Mouse (Mus musculus) myocyte (in vitro differentiated cells): ENCODE results near the gene Epor. TPM values are rescaled to one million over a fixed set of nuclear protein-coding genes. Genes with fewer than 3 reads are reported as not detected.

Source experiments
- H3K27me3 ChIP-seq: one replicate; pipeline ENCODE4 v1.6.1; 2011; ENCODE audit not compliant: control insufficient read depth, insufficient read depth, insufficient read length
- H3K36me3 ChIP-seq: one replicate; pipeline ENCODE4 v1.6.1; 2011; ENCODE audit not compliant: control insufficient read depth, insufficient read depth
- H3K4me2 ChIP-seq: one replicate; pipeline ENCODE4 v1.6.1; 2011; ENCODE audit warnings: low read depth, control low read depth
- H3K4me3 ChIP-seq: one replicate; pipeline ENCODE4 v1.5.1; 2011; ENCODE audit warnings: mild to moderate bottlenecking, control low read depth, moderate library complexity
- H3K79me2 ChIP-seq: one replicate; pipeline ENCODE4 v1.6.1; 2011; ENCODE audit not compliant: control insufficient read depth, insufficient read depth
- H3ac ChIP-seq: one replicate; pipeline ENCODE4 v1.6.1; 2011; ENCODE audit not compliant: control insufficient read depth, insufficient read length
- CEBPB ChIP-seq: IDR thresholded peaks from 2 replicates; pipeline ENCODE4 v1.6.1; 2011; ENCODE audit warnings: mild to moderate bottlenecking, moderate library complexity; ENCODE audit not compliant: poor library complexity, insufficient read depth, severe bottlenecking
- E2F4 ChIP-seq: IDR thresholded peaks from one replicate; pipeline ENCODE4 v1.6.1; 2011; ENCODE audit warnings: mild to moderate bottlenecking, control low read depth, moderate library complexity; ENCODE audit not compliant: insufficient read depth
- MAX ChIP-seq: IDR thresholded peaks from one replicate; pipeline ENCODE4 v1.6.1; 2011; ENCODE audit warnings: low read depth, mild to moderate bottlenecking, control low read depth
- MYOD1 ChIP-seq, 3 experiments: IDR thresholded peaks; one replicate each; pipeline ENCODE4 v1.6.1; 2011; ENCODE audit warnings: control low read depth in 2 of 3, low read depth in 2 of 3, mild to moderate bottlenecking in 2 of 3, moderate library complexity in 1 of 3; ENCODE audit not compliant: insufficient read length in 2 of 3, control insufficient read depth in 1 of 3
- MYOG ChIP-seq, 3 experiments: IDR thresholded peaks; one replicate each; pipeline ENCODE4 v1.6.1; 2011; ENCODE audit warnings: control low read depth in 2 of 3, low read depth in 2 of 3, mild to moderate bottlenecking in 2 of 3; ENCODE audit not compliant: insufficient read length in 2 of 3, control insufficient read depth in 1 of 3, insufficient read depth in 1 of 3
- POLR2A ChIP-seq: IDR thresholded peaks from one replicate; pipeline ENCODE4 v1.6.1; 2011; ENCODE audit warnings: low read depth, mild to moderate bottlenecking, control low read depth, moderate library complexity; ENCODE audit not compliant: insufficient read length
- POLR2AphosphoS2 ChIP-seq: IDR thresholded peaks from one replicate; pipeline ENCODE4 v1.6.1; 2011; ENCODE audit warnings: low read depth, control low read depth; ENCODE audit not compliant: insufficient read length
- REST ChIP-seq: IDR thresholded peaks from one replicate; pipeline ENCODE4 v1.6.1; 2011; ENCODE audit warnings: mild to moderate bottlenecking, control low read depth, moderate library complexity; ENCODE audit not compliant: insufficient read depth, insufficient read length
- SRF ChIP-seq: IDR thresholded peaks from one replicate; pipeline ENCODE4 v1.6.1; 2011; ENCODE audit warnings: low read depth; ENCODE audit not compliant: control insufficient read depth, insufficient read length
- TCF12 ChIP-seq: IDR thresholded peaks from one replicate; pipeline ENCODE4 v1.6.1; 2011; ENCODE audit warnings: mild to moderate bottlenecking, control low read depth; ENCODE audit not compliant: poor library complexity, insufficient read depth, severe bottlenecking
- TCF3 ChIP-seq: IDR thresholded peaks from one replicate; pipeline ENCODE4 v1.6.1; 2011; ENCODE audit warnings: low read depth, control low read depth; ENCODE audit not compliant: insufficient read length
- USF1 ChIP-seq: IDR thresholded peaks from one replicate; pipeline ENCODE4 v1.6.1; 2011; ENCODE audit warnings: low read depth, mild to moderate bottlenecking, control low read depth, moderate library complexity
- polyA plus RNA-seq: library from polyadenylated mRNA; unstranded; fragments of >200 nt; fragmentation: generic; extraction: Trizol; gene quantifications from one replicate; pipeline ENCODE4 v1.2.1, GENCODE M21; 2012; ENCODE audit warnings: missing spikeins

The Epor gene
- polyA plus RNA-seq, 1 experiment = 3.2 TPM

DNA sequence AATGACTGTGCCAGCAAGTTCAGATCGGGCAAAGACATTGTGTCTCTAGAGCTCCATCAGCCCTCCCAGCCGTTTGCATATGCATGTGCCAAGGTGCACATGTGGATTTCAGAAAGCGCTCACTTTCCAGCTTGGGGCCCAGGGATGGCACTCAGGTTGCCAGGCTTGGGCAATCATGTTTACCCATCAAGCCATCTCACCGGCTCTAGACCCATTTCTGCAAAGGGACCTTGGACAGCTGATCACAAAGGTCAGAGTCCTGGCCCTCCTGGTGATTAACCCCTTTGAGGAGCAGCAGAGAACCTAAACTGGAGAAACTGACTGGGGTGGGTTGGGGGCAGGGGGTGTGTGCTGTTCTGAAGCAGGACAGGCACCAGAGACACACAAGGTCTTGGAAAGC is 28.9 kb upstream of the Epor start:
- H3K4me2 ChIP-seq = no peak overlapping the region
- H3ac ChIP-seq = no peak overlapping the region
- no peaks in the 10 kb centered on the region for H3K79me2 ChIP-seq
- H3K36me3 ChIP-seq = no peaks in the 10 kb centered on the region
- peaks cover 4% of the 10 kb centered on the region for H3K27me3 ChIP-seq
- no peak overlapping the region for H3K4me3 ChIP-seq
- TF ChIP-seq MAX = no peak
- TF ChIP-seq SRF = no peak
- TF ChIP-seq USF1 = no peak

DNA sequence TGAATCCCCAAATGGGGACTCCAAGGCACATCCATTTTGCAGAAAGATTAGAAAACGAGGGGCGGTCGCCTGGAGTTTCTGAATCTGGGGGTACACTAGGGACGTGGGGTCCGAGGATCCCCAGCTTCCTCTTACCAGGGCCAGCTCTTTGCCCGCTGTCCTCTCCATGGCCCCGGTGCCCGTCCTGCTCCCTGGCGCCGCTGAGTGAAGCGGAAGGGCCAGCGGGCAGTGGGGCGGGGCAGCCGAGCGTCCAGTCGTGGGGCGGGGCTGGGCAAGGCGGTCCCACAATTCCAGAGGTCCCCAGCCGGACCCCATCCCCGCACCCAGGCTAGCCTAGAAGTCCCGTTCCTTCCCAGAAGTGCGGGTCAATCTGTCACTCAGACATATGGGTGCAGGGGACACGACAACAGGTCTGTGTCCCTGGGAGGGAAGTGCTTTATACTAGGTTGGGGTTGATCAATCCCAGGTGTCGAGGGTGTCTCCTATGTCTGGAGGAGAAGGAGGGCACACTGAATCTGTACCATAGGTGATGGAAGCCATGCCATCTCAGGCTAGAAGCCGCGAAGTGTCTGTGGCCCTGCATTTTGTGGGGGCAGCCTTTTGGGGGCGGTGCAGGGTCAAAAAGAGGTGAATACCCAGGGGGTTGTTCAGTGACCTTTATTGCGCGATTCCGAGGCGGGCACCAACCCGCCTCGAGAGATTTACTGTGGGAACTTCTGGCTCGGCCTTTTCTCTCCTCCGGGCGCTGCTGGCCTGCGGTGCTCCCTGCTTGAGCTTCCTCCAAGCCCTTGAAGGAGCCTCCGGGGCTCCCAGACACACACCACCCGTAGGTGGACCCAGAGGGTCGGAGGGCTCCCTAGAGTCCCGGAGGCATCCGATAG is 26.2 kb upstream of the Epor start, which contains the start of gene Rgl3:
Gene Rgl3, minus strand, starts transcription at position 217 of the 881 bp plus-strand sequence.
- Histone ChIP-seq H3K79me2 (no peaks in the 10 kb centered on the region), H3K4me2 (peak within 1 kb of the TSS; percentile 82), H3ac (peak within 1 kb of the TSS; percentile 51), H3K36me3 (no peaks in the 10 kb centered on the region), H3K27me3 (peaks cover 4% of the 10 kb centered on the region), H3K4me3 (peak within 1 kb of the TSS; percentile 68)
- peak; percentile 78 for TF ChIP-seq POLR2A
- TF ChIP-seq TCF3 = no peak
- TF ChIP-seq POLR2AphosphoS2 = peak; percentile 80

DNA sequence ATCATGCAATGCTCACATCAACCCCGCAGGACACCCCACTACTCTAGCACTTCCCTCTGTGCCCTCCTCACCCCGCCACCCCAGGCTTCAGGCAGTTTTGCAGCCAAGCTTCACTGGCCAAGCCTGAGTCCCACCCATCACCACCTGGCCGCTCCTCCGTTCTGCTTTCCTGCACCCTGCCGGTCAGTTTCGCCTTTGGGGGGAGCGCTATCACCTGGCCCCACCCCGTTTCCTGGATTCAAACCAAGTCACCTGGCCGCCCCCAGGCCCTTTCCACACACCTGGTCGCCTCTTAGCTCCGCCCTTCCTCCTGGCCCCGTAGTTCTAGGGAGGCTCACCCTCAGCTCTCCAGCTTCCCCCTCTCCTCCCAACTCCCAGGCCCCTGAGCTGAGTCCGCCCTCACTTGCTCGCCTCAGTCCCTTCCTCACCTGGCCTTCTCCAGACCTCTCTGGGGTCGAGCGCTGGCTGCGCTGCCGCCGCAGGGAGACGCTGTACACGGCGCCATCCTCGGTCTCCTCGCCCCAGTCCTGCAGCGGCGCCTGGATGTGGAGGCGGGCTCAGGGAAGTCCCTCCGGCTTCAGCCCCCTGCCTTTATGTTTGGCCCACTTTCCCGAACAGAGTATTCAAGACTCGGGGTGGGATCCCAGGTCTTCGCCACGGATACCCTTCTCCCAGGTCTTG is 25.3 kb upstream of the Epor start:
- TF ChIP-seq USF1 (no peak), MYOG (IDR thresholded peaks at IDR 0.05; ENCODE audit: control insufficient read depth in 1 of 3, insufficient read depth in 1 of 3, insufficient read length in 2 of 3, low read depth in 2 of 3) (no peak), TCF3 (no peak), E2F4 (no peak), POLR2A (no peak), MYOD1 (IDR thresholded peaks at IDR 0.05; ENCODE audit: control insufficient read depth in 1 of 3, insufficient read length in 2 of 3, low read depth in 2 of 3) (no peak), SRF (no peak), CEBPB (no peak), POLR2AphosphoS2 (no peak), TCF12 (no peak)
- no peaks in the 10 kb centered on the region for H3K36me3 ChIP-seq
- H3K4me3 ChIP-seq = peak overlapping the region; percentile 68
- peak overlapping the region; percentile 82 for H3K4me2 ChIP-seq
- H3ac ChIP-seq = peak overlapping the region; percentile 51
- no peaks in the 10 kb centered on the region for H3K79me2 ChIP-seq
- H3K27me3 ChIP-seq = no peaks in the 10 kb centered on the region

DNA sequence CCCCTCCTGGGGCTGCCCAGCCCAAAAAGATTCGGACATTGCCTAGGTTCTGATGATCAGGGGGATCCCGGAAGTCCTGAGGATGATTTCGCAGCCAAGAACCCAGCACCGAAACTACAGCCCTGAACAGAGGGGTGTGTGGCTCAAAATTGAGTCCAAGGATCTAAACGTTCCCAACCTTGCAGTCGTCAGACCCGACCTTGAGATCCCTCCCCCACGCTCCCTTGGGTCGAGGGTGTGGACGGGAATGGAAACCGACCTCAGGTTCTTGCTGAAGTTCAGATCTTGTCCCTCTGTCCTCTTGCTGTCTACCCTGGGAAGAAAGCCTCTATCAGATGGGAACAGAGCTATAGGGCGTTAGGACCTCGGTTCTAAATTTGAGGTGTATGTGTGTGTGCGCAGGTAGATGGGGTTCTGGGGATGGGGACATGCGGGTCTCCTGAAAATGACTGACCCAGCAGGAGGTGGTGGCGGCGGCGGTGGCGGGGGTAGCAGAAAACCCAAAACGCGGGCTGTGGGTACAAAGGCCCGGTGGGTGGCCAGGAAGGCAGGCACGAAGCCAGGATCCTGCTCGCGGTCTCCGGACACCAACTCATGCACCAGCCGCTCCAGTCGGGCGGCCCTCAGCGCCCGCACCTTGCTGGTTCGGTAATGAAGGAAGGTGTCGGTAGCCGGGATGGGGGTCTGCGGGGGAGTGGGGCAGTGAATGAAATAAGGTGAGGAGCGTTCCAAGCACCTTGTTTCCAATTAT is 24.5 kb upstream of the Epor start:
- Histone ChIP-seq H3ac (no peak overlapping the region), H3K79me2 (no peaks in the 10 kb centered on the region), H3K4me3 (peak overlapping the region; percentile 68), H3K36me3 (no peaks in the 10 kb centered on the region), H3K4me2 (no peak overlapping the region), H3K27me3 (no peaks in the 10 kb centered on the region)
- TF ChIP-seq POLR2AphosphoS2 (no peak), MYOG (IDR thresholded peaks at IDR 0.05; ENCODE audit: control insufficient read depth in 1 of 3, insufficient read depth in 1 of 3, insufficient read length in 2 of 3, low read depth in 2 of 3) (no peak), USF1 (no peak), SRF (no peak), REST (no peak), E2F4 (no peak), MYOD1 (IDR thresholded peaks at IDR 0.05; ENCODE audit: control insufficient read depth in 1 of 3, insufficient read length in 2 of 3, low read depth in 2 of 3) (no peak), MAX (no peak), CEBPB (no peak), TCF12 (no peak), TCF3 (no peak)

DNA sequence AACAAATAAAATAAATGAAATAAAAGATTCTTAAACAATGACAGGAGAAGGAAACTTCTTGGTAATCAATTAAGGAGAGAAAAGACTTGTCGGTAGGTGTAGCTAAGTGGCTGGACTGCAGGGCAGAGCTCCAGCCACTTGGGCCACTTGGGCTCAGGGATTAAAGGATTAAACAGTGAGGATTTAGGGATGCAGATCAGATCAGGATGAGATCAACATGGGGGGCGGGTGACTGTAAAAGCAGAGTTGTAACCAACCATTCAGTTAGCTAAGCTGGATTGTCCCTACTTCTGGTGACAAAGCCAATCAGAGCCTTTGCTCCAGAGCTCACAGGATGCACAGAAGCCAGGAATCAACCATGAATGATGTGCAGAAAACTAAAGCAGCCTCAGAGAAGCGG is 20.6 kb upstream of the Epor start:
- TF ChIP-seq TCF12 (no peak), USF1 (no peak), CEBPB (no peak), MYOG (IDR thresholded peaks at IDR 0.05; ENCODE audit: control insufficient read depth in 1 of 3, insufficient read depth in 1 of 3, insufficient read length in 2 of 3, low read depth in 2 of 3) (no peak), E2F4 (no peak), POLR2AphosphoS2 (no peak), POLR2A (no peak), MYOD1 (IDR thresholded peaks at IDR 0.05; ENCODE audit: control insufficient read depth in 1 of 3, insufficient read length in 2 of 3, low read depth in 2 of 3) (no peak), TCF3 (no peak), REST (no peak), MAX (no peak), SRF (no peak)
- Histone ChIP-seq H3K27me3 (no peaks in the 10 kb centered on the region), H3K79me2 (no peaks in the 10 kb centered on the region), H3K36me3 (no peaks in the 10 kb centered on the region), H3K4me2 (no peak overlapping the region), H3K4me3 (no peak overlapping the region), H3ac (no peak overlapping the region)
